Mouse (Mus musculus): ENCODE measurements around the gene Daxx.
A peak's percentile ranks its signal among the peaks of the same experiment; 100 is the strongest.

The Daxx gene

GRCm38 (mm10) chr17:33947430-33948089, 38.3 kb downstream of the Daxx start:
- no peak for DNase-seq

- DNase-seq, result no peak
Observed at GRCm38 (mm10) chr17:33948090-33948904, 39.1 kb downstream of the Daxx start.

GRCm38 (mm10) chr17:33948905-33949537, 39.8 kb downstream of the Daxx start:
- DNase-seq, result no peak

GRCm38 (mm10) chr17:33950131-33950625, 41.0 kb downstream of the Daxx start:
- DNase-seq, result no peak

- peak; percentile 81 to 90 for DNase-seq
Observed at GRCm38 (mm10) chr17:33951021-33951946, 42.1 kb downstream of the Daxx start, which contains the start of gene B3galt4. Gene B3galt4, minus strand, starts transcription at chr17:33951488.

- DNase-seq, result peak in 1 of 2 experiments; percentile 4
Observed at GRCm38 (mm10) chr17:33952015-33952414, 42.8 kb downstream of the Daxx start.

GRCm38 (mm10) chr17:33952879-33953278, 43.7 kb downstream of the Daxx start:
- DNase-seq, result no peak

- no peak for DNase-seq
Observed at GRCm38 (mm10) chr17:33953310-33953709, 44.1 kb downstream of the Daxx start.

- no peak for DNase-seq
Observed at GRCm38 (mm10) chr17:33953961-33954565, 44.8 kb downstream of the Daxx start.

- no peak for DNase-seq
Observed at GRCm38 (mm10) chr17:33954646-33955554, 45.7 kb downstream of the Daxx start.

GRCm38 (mm10) chr17:33955555-33956214, 46.5 kb downstream of the Daxx start, which contains the start of the genes Vps52 and Rps18:
Gene Vps52, plus strand, starts transcription at chr17:33955812.
Gene Rps18, minus strand, starts transcription at chr17:33956001.
- DNase-seq, result peak; percentile 95 to 97

GRCm38 (mm10) chr17:33956336-33956735, 47.1 kb downstream of the Daxx start:
- DNase-seq, result no peak

- DNase-seq, result no peak
Observed at GRCm38 (mm10) chr17:33957493-33957892, 48.3 kb downstream of the Daxx start.

- no peak for DNase-seq
Observed at GRCm38 (mm10) chr17:33958451-33958850, 49.2 kb downstream of the Daxx start.

GRCm38 (mm10) chr17:33959135-33959534, 49.9 kb downstream of the Daxx start:
- DNase-seq, result no peak

GRCm38 (mm10) chr17:33959948-33960347, 50.7 kb downstream of the Daxx start:
- DNase-seq, result no peak

- no peak for DNase-seq
Observed at GRCm38 (mm10) chr17:33962876-33963275, 53.7 kb downstream of the Daxx start.
